Mouse (Mus musculus) embryo, embryonic 11.5 days (tissue): ENCODE measurements at regions not wholly inside any gene's neighbourhood (a gene's known extent, or its start where the extent isn't known, plus 50 kb on each side); places are given as distances from the start of the nearest gene placed in this dataset.

Experiments
- DNase-seq: peaks from one replicate; pipeline ENCODE4 v3.0.0-alpha.2; 2012; ENCODE audit warnings: low read depth, low spot score

GRCm38 (mm10) chr9:50024820-50025219 is 226.1 kb upstream of the Ncam1 start:
- DNase-seq, result no peak

DNA sequence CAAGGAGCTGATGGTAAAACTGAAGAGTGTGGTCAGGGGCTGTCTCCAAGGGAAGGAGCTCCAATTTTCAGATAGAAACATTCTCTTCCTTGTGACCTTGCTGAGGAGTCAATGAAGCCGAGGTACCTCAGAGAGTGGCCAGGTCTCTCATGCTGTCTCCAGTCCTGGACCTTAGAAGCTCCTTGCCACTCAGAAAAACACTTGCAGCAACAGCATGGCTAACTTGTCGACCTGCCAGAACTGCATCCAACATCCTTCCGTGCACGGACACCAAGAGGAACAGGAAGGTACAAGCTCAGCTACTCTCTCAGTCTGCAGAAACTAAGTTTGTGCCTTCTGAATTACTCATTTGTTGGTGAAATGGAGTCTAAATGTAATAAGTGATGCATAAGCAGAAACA is 214.9 kb upstream of the Ncam1 start:
- DNase-seq, result no peak

DNA sequence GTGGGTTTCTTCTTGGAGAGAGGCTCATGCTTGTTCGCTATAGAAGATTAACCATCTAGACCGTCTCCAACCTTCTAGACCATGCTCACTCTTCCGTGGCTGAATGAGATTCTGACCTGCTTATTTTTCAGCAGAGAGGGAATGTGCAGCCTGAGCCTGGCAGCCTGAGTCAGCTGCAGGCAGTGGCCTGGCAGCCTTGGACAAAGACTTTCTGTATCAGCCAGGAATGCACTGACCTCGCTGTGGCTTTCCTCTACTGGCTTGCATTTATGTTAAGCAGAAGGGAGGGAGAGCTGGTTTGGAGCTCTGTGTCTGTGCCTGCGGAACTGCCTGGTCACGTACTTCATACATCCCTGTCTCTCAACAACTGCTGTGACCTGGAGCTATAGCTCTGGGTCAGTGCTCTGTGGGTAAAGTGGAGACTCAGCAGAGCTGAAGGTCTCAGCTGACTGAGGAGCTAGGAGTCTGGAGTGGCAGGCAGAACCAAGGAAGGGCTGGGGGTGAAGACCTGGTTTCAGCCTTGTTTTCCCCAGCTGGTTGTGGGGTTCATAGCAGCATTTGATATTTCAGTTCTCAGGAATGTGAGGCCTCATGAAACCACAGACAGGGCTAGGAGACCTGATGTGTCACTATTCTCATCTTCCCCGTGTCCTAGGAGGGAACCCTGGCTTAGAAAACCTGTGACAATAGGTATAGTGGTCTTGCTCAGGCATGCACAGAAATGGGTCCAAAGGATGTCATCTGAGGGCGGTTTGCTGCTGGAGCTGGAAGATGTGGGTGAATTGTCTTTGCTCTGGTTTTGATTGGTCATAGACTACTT is 207.2 kb upstream of the Ncam1 start:
- no peak for DNase-seq

DNA sequence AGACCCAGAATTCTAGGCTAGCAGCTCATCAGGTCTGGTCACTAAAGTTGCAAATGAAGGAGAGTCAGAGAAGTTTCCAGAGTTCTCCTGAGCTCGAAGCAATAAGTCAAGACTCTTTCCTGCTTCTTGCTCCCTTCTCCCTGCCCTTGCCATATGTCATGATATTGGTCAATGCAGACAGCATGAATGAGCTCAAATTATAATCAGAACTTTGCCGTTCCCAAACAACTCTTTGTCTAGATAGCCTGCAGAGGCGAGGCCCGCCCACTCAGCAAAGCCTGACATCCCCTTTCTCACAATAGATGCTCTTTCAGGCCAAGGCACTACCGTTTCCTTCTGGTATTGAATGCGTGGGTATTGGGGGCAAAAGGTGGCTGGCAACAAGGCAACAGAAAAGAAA is 204.0 kb upstream of the Ncam1 start:
- no peak for DNase-seq

DNA sequence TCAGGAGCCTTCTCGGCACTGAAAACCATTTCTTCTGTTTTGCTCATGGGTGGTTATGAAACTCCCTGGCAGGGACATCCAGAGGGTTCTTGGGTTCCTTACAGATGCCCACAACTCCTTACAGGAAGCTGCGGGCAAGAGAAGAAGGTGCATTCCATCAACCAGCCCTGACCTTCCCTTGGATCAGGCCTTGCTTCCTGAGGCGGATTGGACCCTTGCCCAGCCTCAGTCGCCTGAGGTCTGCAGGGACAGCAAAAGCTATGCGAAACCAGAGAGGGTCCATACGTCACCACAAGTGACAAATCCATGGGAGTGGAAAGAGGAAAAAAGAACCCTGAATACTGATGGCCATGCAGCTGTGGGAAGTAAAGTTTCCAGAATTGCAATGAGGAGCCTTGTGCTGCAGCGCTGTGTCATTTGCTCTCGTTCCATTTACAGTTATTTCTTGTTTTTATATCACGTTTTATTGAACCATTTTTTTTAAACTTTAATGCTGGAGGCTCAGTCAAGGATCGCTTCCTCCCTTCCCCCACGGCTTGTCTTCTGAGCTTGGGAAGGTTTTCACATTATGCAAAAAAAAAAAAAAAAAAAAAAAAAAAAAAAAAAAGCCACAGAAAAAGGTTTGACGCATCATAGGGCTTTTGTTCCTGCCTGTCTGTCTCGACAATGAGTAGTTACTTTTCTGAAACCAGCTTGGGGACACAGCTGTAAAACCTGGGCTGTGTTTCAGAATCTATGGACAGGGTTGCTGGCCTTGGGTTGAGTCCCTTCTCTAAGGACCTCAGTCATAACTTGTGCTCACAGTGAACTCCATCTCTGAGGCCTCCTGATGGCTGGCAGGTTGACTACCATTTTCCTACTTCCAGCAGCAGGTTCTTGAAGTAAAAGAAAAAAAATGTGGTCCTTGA is 202.0 kb upstream of the Ncam1 start:
- no peak for DNase-seq

GRCm38 (mm10) chr9:49999970-50000369 is 201.2 kb upstream of the Ncam1 start:
- no peak for DNase-seq

GRCm38 (mm10) chr9:49998101-49998500 is 199.4 kb upstream of the Ncam1 start:
- no peak for DNase-seq

GRCm38 (mm10) chr9:49989464-49990271 is 190.9 kb upstream of the Ncam1 start:
- no peak for DNase-seq

DNA sequence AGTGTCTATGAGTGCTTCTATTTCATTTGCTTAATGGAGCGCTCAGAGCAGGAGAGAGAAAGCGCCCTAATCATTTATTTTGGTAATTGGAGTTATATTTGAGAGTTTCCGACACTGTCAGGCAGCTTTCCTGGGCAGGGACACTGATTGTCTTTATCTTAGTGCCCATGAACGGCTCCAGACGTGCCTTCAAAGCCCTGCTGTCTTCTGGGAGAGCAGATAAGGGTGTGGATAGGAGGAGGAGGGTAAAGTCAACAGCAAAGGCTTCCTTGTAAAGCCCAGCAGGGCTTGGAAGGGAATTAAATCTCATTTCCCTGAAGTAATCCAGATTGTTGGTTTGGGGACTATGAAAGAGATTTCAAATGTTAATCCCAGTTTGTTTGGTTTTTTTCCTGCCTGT is 189.3 kb upstream of the Ncam1 start:
- no peak for DNase-seq

- no peak for DNase-seq
Measured at GRCm38 (mm10) chr9:49987481-49987880, 188.8 kb upstream of the Ncam1 start.

DNA sequence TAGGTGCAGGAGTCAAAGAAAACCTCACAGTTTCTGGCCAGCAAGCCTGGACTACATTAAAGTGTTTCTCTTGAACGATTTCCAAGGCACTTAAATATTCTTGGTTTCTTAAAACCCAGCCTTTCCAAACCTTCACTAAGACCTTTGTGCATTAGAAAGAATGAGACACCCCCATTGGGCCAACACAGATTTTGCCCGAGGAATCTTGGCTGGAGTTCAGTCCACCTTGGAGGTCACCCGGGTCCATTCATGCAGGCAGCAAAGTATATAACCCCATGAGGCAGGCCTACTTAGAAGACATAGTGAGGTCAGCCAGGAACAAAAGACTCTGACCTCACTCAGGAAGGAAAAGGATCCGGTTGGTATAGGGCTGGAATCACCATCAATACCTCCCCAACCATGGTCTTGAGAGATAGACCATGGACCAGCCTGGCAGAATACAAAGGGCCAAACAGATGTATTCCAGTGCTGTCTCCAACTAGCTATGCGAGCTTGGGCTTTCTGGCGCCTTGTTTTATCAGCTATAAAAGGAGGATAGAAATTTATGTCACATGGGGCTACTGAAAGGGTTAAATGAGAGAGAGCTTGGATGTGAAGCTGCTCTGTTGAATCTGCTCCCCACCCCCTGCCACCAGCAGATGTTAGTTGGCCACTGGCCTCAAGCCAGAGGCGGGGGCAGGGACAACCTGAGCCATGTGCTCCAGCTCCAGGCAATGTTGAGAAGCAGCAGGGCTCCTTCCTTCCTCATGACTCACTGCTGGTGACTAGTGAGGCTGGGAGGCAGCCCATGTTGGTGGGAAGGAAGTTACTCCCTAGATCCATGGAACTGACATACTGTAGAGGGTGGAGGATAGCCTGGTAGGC is 181.9 kb upstream of the Ncam1 start:
- DNase-seq, result no peak

DNA sequence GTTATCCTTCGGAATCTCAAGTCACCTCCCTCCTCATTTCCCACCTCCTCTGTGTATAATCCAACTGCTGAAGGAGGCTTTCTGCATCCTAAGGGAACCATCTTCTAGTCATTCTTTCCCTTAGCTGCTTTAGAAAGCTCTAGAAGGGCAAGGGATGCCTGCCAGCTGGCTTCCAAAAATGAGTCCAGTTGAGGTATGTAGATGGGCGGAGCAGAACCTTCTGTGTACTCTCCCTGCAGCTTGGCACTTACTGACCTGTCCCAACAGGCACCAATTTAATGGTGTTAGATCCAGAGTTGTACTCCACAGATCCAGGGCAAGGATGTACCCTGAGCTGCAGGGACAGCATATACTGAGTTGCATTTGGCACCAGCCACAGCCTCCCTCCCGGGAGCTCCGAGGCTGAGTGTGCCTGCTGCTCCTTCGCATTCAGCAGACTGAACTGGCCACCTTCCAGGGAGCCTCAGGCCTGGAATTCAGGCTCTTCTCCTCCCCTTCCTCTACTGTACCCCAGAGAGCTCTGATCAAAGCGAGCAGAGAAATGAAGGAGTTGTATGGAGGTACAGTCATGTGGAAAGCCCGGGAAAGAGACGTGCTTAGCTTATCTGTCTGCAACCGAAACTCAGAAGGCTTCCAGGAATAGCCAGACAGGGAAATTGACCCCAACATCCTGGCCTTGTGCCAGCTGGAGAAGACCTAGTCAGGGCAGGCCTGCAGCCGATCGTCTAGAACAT is 177.4 kb upstream of the Ncam1 start:
- DNase-seq, result no peak

- DNase-seq, result no peak
Measured at GRCm38 (mm10) chr9:49973974-49974495, 175.3 kb upstream of the Ncam1 start.

DNA sequence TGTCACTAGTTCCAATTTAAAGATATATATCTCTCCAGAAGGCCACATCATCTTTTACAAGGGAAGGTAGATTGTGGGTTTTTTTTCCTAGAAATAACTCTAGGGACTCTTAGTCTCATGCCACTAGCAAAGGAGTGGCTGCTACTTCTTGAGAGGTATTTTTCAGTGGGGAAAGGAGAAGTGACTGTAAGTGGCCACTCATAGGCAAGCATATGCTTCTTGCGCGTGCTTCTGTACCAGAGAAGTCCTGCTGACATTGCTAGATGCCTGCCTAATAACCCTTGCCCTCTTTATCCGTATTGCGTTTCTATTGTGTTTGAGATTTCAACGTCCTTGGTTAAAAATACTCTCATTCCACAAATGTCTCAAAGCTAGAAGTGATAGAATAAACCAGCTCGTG is 170.7 kb upstream of the Ncam1 start:
- no peak for DNase-seq

GRCm38 (mm10) chr9:49964666-49965065 is 165.9 kb upstream of the Ncam1 start:
- DNase-seq, result no peak

- DNase-seq, result peak; percentile 54
Measured at GRCm38 (mm10) chr9:49962561-49963071, 163.9 kb upstream of the Ncam1 start.

GRCm38 (mm10) chr9:49961965-49962364 is 163.2 kb upstream of the Ncam1 start:
- peak; percentile 82 for DNase-seq

DNA sequence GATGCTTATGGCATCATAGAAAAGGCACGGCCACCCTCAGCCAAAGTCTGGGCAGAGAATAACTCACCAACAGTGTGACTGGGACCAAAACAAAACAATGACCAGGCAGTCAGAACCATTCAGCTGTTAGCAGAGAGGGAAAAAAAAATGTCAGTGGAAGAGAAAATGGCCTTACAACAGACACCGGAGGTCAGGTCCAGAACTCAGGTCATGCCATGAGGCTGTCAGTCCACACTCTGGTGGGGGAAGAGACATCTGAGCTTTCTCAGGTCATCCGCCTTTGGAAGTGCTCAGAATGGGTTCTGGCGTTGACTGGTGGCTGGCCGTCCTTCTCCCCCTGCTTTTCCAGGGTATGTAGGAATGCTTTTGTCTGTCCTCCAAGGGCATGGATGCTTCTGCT is 162.6 kb upstream of the Ncam1 start:
- no peak for DNase-seq

GRCm38 (mm10) chr9:49959987-49960386 is 161.3 kb upstream of the Ncam1 start:
- no peak for DNase-seq

- DNase-seq, result no peak
Measured at GRCm38 (mm10) chr9:49958890-49959289, 160.2 kb upstream of the Ncam1 start.
